Mouse (Mus musculus) ES-Bruce4 (cell line): ENCODE results near the gene Exosc3.

Experiments used
- CTCF ChIP-seq: IDR thresholded peaks from one replicate; pipeline ENCODE4 v1.8.1; 2011; ENCODE audit warnings: low read depth, low read length
- POLR2A ChIP-seq: IDR thresholded peaks from one replicate; pipeline ENCODE4 v1.8.1; 2011; ENCODE audit warnings: low read length; ENCODE audit not compliant: insufficient read depth

DNA sequence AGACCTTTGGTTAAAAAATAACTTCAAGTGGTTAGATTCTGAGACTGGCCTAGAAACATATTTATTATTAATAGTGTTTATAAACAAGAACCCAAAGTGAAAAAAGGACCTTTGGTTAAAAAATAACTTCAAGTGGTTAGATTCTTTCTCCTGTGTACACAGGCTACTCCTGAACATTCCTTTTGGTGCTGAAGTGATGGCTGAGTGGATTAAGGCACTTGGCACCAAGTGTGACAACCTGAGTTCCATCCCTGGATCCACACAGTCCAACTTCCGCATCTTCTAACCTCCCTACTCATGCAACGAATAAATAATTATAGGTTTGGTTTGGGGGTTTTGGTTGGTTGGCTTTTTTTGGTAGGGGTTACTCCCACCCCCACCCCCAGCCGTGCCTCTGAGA lies 28.7 kb upstream of the Exosc3 start:
- no peak for TF ChIP-seq POLR2A
- TF ChIP-seq CTCF, result no peak
